Mouse (Mus musculus): ENCODE data around the gene Gm10382. TPM values are rescaled to one million over a fixed set of nuclear protein-coding genes. Genes with fewer than 3 reads are reported as not detected.

Gene Gm10382
- polyA plus RNA-seq, 2 experiments: 0.10 TPM; not detected in 1

DNA sequence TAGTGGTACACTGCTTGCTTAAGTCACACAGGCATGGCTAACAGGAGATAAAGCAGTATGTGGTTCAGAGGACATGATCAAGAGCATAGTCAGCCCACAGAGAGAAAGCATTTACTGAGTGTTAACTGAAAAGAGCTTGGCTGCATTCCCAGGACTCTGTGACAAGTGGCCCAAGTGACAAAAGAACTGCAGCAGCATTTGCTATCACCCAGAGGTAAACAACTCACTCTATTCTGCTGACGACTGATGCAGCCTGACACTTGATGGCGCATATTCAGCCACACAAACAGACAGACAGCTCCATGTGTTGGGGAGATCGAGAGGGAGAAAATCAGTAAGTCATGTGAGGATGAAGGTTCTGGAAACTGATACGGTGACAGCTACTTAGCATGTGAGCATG lies 24.6 kb downstream of the Gm10382 start:
- H3K27me3 ChIP-seq (ENCODE audit: control insufficient read depth, insufficient read depth, low read length): no peaks in the 10 kb centered on the region
- peaks cover 17% of the 10 kb centered on the region for H3K36me3 ChIP-seq (replicated peaks; ENCODE audit: control insufficient read depth, insufficient read depth, low read depth)
- H3K27ac ChIP-seq: no peak overlapping the region
- H3K4me1 ChIP-seq (replicated peaks; ENCODE audit: control insufficient read depth in 2 of 2, insufficient read depth in 2 of 2, low read length in 1 of 2): peaks cover 7 to 14% of the 10 kb centered on the region in 2 experiments
- no peaks in the 10 kb centered on the region for H3K9me3 ChIP-seq (ENCODE audit: control insufficient read depth, low read length)
- 75% methylated on average over 4 of the region's 4 CpGs for WGBS (ENCODE audit: insufficient replicate concordance)
- no peak for TF ChIP-seq CTCF (IDR thresholded peaks at IDR 0.05; ENCODE audit: low read depth)
- no peak for TF ChIP-seq EP300 (IDR thresholded peaks at IDR 0.05; ENCODE audit: low read depth)
- no peak overlapping the region for H3K9ac ChIP-seq (replicated peaks)
- no peak overlapping the region for H3K4me3 ChIP-seq (ENCODE audit: insufficient read depth in 1 of 2, low read depth in 2 of 2, low read length in 2 of 2)
- no peak overlapping the region for H3K4me2 ChIP-seq (ENCODE audit: low read depth)
- DNase-seq (ENCODE audit: low read depth in 3 of 3, low spot score in 3 of 3) (no peak), ATAC-seq (ENCODE audit: insufficient read depth) (no peak)

DNA sequence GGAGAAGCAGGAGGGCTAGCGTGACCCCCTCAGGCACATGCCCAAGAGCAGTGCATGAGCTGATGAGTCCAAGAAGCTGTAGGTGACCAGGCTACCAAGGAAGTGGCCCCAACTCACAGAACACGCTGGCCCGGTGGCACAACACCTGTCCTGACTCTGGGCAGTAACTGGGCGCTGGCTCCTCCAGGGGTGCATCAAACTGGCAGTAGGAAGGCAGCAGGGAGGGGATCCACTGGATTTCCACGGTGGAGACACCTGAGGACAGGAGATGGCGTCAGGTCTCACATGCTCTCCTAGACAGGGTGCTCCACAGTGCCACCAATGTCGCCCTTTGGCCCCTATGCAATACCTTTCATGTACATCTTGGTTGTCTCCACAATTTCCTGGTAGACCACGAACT lies 27.1 kb downstream of the Gm10382 start:
- ATAC-seq (ENCODE audit: insufficient read depth) (no peak), DNase-seq (ENCODE audit: low read depth in 3 of 3, low spot score in 3 of 3) (no peak)
- Histone ChIP-seq H3K9me3 (ENCODE audit: control insufficient read depth, low read length) (no peaks in the 10 kb centered on the region), H3K27me3 (ENCODE audit: control insufficient read depth, insufficient read depth, low read length) (no peaks in the 10 kb centered on the region), H3K36me3 (replicated peaks; ENCODE audit: control insufficient read depth, insufficient read depth, low read depth) (peaks cover 24% of the 10 kb centered on the region), H3K27ac (no peak overlapping the region), H3K4me1 (replicated peaks; ENCODE audit: control insufficient read depth in 2 of 2, insufficient read depth in 2 of 2, low read length in 1 of 2) (no peaks in the 10 kb centered on the region), H3K4me3 (ENCODE audit: insufficient read depth in 1 of 2, low read depth in 2 of 2, low read length in 2 of 2) (no peak overlapping the region), H3K4me2 (ENCODE audit: low read depth) (no peak overlapping the region), H3K9ac (replicated peaks) (no peak overlapping the region)
- TF ChIP-seq CTCF (IDR thresholded peaks at IDR 0.05; ENCODE audit: low read depth): no peak
- no peak for TF ChIP-seq EP300 (IDR thresholded peaks at IDR 0.05; ENCODE audit: low read depth)
- WGBS (ENCODE audit: insufficient replicate concordance): 85% methylated on average over 8 of the region's 8 CpGs

DNA sequence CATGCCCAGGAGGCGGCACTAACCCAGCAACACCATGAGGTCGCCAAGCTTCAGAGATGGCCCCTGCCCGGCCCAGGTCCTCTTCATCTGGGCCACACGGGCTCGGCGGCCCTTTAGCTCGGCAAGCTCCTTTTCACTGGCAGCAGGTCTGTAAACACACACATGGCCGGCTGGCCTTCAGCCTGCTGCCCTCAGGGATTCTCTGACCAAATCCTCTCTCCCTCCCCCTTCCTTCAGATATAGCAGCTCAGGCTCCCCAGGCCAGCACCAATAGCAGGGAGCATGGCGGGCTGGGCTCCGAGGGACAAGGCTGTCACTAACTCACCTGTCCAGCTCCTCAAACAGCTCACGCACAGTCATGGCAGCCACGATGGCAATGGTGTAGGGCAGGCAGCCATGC lies 29.5 kb downstream of the Gm10382 start:
- ATAC-seq (ENCODE audit: insufficient read depth): no peak
- Histone ChIP-seq H3K9me3 (ENCODE audit: control insufficient read depth, low read length) (no peaks in the 10 kb centered on the region), H3K4me2 (ENCODE audit: low read depth) (no peak overlapping the region), H3K36me3 (replicated peaks; ENCODE audit: control insufficient read depth, insufficient read depth, low read depth) (peaks cover 35% of the 10 kb centered on the region), H3K9ac (replicated peaks) (no peak overlapping the region), H3K4me1 (replicated peaks; ENCODE audit: control insufficient read depth in 2 of 2, insufficient read depth in 2 of 2, low read length in 1 of 2) (no peaks in the 10 kb centered on the region), H3K27me3 (ENCODE audit: control insufficient read depth, insufficient read depth, low read length) (no peaks in the 10 kb centered on the region), H3K27ac (no peak overlapping the region), H3K4me3 (ENCODE audit: insufficient read depth in 1 of 2, low read depth in 2 of 2, low read length in 2 of 2) (no peak overlapping the region)
- no peak for TF ChIP-seq EP300 (IDR thresholded peaks at IDR 0.05; ENCODE audit: low read depth)
- TF ChIP-seq CTCF (IDR thresholded peaks at IDR 0.05; ENCODE audit: low read depth): no peak
- DNase-seq (ENCODE audit: low read depth in 3 of 3, low spot score in 3 of 3): no peak
- WGBS (ENCODE audit: insufficient replicate concordance): 75% methylated on average over 12 of the region's 12 CpGs

DNA sequence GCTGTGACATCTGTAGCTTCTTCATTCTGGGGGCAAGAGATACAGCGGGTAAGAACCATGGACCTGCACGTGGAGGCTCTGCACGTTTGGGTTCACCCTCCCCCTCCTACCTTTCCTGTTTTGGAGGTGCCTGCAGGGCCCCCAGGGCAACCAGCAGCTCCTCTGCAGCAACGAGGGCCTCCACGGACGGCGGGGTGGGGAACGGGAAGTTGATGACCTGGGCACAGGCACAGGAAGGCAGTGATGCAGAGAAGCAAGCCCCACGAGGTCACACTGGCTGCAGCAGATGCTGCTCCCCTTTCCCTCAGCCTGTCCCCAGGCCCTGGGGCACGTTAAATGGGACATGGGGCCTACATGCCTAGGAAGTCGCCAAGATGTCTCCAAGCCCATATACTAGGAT lies 30.0 kb downstream of the Gm10382 start:
- DNase-seq (ENCODE audit: low read depth in 3 of 3, low spot score in 3 of 3) (no peak), ATAC-seq (ENCODE audit: insufficient read depth) (no peak)
- Histone ChIP-seq H3K27me3 (ENCODE audit: control insufficient read depth, insufficient read depth, low read length) (no peaks in the 10 kb centered on the region), H3K4me3 (ENCODE audit: insufficient read depth in 1 of 2, low read depth in 2 of 2, low read length in 2 of 2) (no peak overlapping the region), H3K4me2 (ENCODE audit: low read depth) (no peak overlapping the region), H3K36me3 (replicated peaks; ENCODE audit: control insufficient read depth, insufficient read depth, low read depth) (peaks cover 39% of the 10 kb centered on the region), H3K9me3 (ENCODE audit: control insufficient read depth, low read length) (no peaks in the 10 kb centered on the region), H3K4me1 (replicated peaks; ENCODE audit: control insufficient read depth in 2 of 2, insufficient read depth in 2 of 2, low read length in 1 of 2) (no peaks in the 10 kb centered on the region), H3K27ac (no peak overlapping the region), H3K9ac (replicated peaks) (no peak overlapping the region)
- 53% methylated on average over 11 of the region's 11 CpGs for WGBS (ENCODE audit: insufficient replicate concordance)
- TF ChIP-seq EP300 (IDR thresholded peaks at IDR 0.05; ENCODE audit: low read depth) (no peak), CTCF (IDR thresholded peaks at IDR 0.05; ENCODE audit: low read depth) (no peak)

DNA sequence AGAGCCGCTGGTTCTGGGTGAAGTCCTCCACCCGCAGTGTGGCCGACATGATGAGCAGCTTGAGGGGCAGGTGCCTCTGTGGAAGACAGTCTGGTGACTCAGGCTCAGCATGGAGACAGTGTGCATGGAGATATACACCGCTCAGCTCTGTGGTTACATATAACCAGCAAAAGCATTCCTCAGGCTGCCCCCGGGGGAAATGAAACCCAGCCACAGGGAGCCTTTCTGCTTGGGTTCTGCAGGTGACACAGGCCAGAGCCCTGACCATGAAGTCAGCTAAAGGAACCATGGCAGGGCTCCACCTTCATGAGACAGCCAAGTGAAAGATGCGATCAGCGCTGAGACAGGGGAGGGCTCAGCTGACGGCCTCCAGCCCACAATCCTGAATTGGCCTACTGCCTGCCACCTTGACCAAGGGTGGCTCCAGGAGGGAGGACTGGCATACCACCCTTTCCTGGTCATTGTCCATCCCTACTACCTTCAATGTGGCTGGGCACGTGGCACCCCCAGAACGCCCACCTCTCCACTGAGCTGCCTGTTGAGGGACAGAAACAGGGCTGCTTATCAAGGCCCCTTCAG lies 36.7 kb downstream of the Gm10382 start:
- no peak overlapping the region for H3K27ac ChIP-seq
- no peaks in the 10 kb centered on the region for H3K27me3 ChIP-seq (ENCODE audit: control insufficient read depth, insufficient read depth, low read length)
- ATAC-seq (ENCODE audit: insufficient read depth): no peak
- peaks cover 57% of the 10 kb centered on the region for H3K36me3 ChIP-seq (replicated peaks; ENCODE audit: control insufficient read depth, insufficient read depth, low read depth)
- no peak for DNase-seq (ENCODE audit: low read depth in 3 of 3, low spot score in 3 of 3)
- no peaks in the 10 kb centered on the region for H3K4me1 ChIP-seq (replicated peaks; ENCODE audit: control insufficient read depth in 2 of 2, insufficient read depth in 2 of 2, low read length in 1 of 2)
- H3K4me3 ChIP-seq (ENCODE audit: insufficient read depth in 1 of 2, low read depth in 2 of 2, low read length in 2 of 2): no peak overlapping the region
- no peaks in the 10 kb centered on the region for H3K9me3 ChIP-seq (ENCODE audit: control insufficient read depth, low read length)
- H3K4me2 ChIP-seq (ENCODE audit: low read depth): no peak overlapping the region
- WGBS (ENCODE audit: insufficient replicate concordance): 87% methylated on average over 10 of the region's 10 CpGs
- no peak overlapping the region for H3K9ac ChIP-seq (replicated peaks)
- TF ChIP-seq CTCF (IDR thresholded peaks at IDR 0.05; ENCODE audit: low read depth) (no peak), EP300 (IDR thresholded peaks at IDR 0.05; ENCODE audit: low read depth) (no peak)

Data from liver, embryonic 14.5 days (tissue).